Mouse (Mus musculus): ENCODE measurements around the gene Itsn2. TPM values are rescaled to one million over a fixed set of nuclear protein-coding genes. Genes with fewer than 3 reads are reported as not detected.
"Not testable (repeated sequence)": the region's sequence is repeated elsewhere in the genome, so short reads cannot be mapped to it uniquely, and the experiment has no call there.

Gene Itsn2
- polyA plus RNA-seq, 1 experiment from 2014 or later, result 26.9 TPM

- Histone ChIP-seq H3K4me2 (replicated peaks; ENCODE audit: low read depth) (peak overlapping the region; percentile 51), H3K36me3 (ENCODE audit: control insufficient read depth, insufficient read depth, low read length) (no peaks in the 10 kb centered on the region), H3K4me3 (ENCODE audit: low read depth, low read length) (0 out of 2 replicates have a peak overlapping the region, but pooled peaks have one; percentile 15), H3K9me3 (ENCODE audit: control insufficient read depth, low read length) (no peaks in the 10 kb centered on the region), H3K4me1 (replicated peaks; ENCODE audit: control insufficient read depth, insufficient read depth) (no peaks in the 10 kb centered on the region), H3K27me3 (ENCODE audit: control insufficient read depth, insufficient read depth, low read length) (no peaks in the 10 kb centered on the region), H3K27ac (replicated peaks) (no peak overlapping the region), H3K9ac (ENCODE audit: low read length) (no peak overlapping the region)
- peak; percentile 75 for DNase-seq (ENCODE audit: low spot score)
- peak; percentile 74 for ATAC-seq (ENCODE audit: low FRiP score, low TSS enrichment)
- no peak for TF ChIP-seq EP300 (optimal IDR thresholded peaks at IDR 0.05)
- TF ChIP-seq CTCF (IDR thresholded peaks at IDR 0.05; ENCODE audit: low read depth), result peak; percentile 91
- whole genome bisulfite sequencing, result 15% methylated on average over 18 of the region's 18 CpGs
Measured at GRCm38 (mm10) chr12:4548053-4549013, 44.1 kb upstream of the Itsn2 start.

- 64% methylated on average over 3 of the region's 3 CpGs for WGBS
- DNase-seq (ENCODE audit: low spot score); H3K27ac ChIP-seq (replicated peaks): not testable (repeated sequence)
Measured at GRCm38 (mm10) chr12:4553704-4554103, 38.7 kb upstream of the Itsn2 start.

GRCm38 (mm10) chr12:4555451-4555850 lies 37.0 kb upstream of the Itsn2 start:
- 89% methylated on average over 5 of the region's 6 CpGs for WGBS
- no peaks in the 10 kb centered on the region for H3K4me1 ChIP-seq (replicated peaks; ENCODE audit: control insufficient read depth, insufficient read depth)
- no peak overlapping the region for H3K4me2 ChIP-seq (replicated peaks; ENCODE audit: low read depth)
- no peaks in the 10 kb centered on the region for H3K27me3 ChIP-seq (ENCODE audit: control insufficient read depth, insufficient read depth, low read length)
- no peak overlapping the region for H3K4me3 ChIP-seq (ENCODE audit: low read depth, low read length)
- TF ChIP-seq EP300 (optimal IDR thresholded peaks at IDR 0.05) (no peak), CTCF (IDR thresholded peaks at IDR 0.05; ENCODE audit: low read depth) (no peak)
- DNase-seq (ENCODE audit: low spot score) (no peak), ATAC-seq (ENCODE audit: low FRiP score, low TSS enrichment) (no peak)
- H3K27ac ChIP-seq (replicated peaks), result no peak overlapping the region
- H3K36me3 ChIP-seq (ENCODE audit: control insufficient read depth, insufficient read depth, low read length), result no peaks in the 10 kb centered on the region
- no peak overlapping the region for H3K9ac ChIP-seq (ENCODE audit: low read length)
- no peaks in the 10 kb centered on the region for H3K9me3 ChIP-seq (ENCODE audit: control insufficient read depth, low read length)

More at GRCm38 (mm10) chr12:4553704-4554103, 38.7 kb upstream of the Itsn2 start:
- not testable (repeated sequence) for H3K9ac ChIP-seq (ENCODE audit: low read length); H3K36me3 ChIP-seq (ENCODE audit: control insufficient read depth, insufficient read depth, low read length); H3K4me3 ChIP-seq (ENCODE audit: low read depth, low read length); H3K27me3 ChIP-seq (ENCODE audit: control insufficient read depth, insufficient read depth, low read length); H3K4me1 ChIP-seq (replicated peaks; ENCODE audit: control insufficient read depth, insufficient read depth); H3K4me2 ChIP-seq (replicated peaks; ENCODE audit: low read depth); ATAC-seq (ENCODE audit: low FRiP score, low TSS enrichment); H3K9me3 ChIP-seq (ENCODE audit: control insufficient read depth, low read length)

- DNase-seq (ENCODE audit: low spot score) (no peak), ATAC-seq (ENCODE audit: low FRiP score, low TSS enrichment) (no peak)
- Histone ChIP-seq H3K27ac (replicated peaks) (no peak overlapping the region), H3K27me3 (ENCODE audit: control insufficient read depth, insufficient read depth, low read length) (no peaks in the 10 kb centered on the region), H3K9me3 (ENCODE audit: control insufficient read depth, low read length) (no peaks in the 10 kb centered on the region), H3K4me1 (replicated peaks; ENCODE audit: control insufficient read depth, insufficient read depth) (no peaks in the 10 kb centered on the region), H3K36me3 (ENCODE audit: control insufficient read depth, insufficient read depth, low read length) (no peaks in the 10 kb centered on the region), H3K4me3 (ENCODE audit: low read depth, low read length) (no peak overlapping the region), H3K4me2 (replicated peaks; ENCODE audit: low read depth) (no peak overlapping the region), H3K9ac (ENCODE audit: low read length) (no peak overlapping the region)
- TF ChIP-seq CTCF (IDR thresholded peaks at IDR 0.05; ENCODE audit: low read depth) (no peak), EP300 (optimal IDR thresholded peaks at IDR 0.05) (no peak)
- WGBS, result 81% methylated on average over 9 of the region's 9 CpGs
Measured at GRCm38 (mm10) chr12:4556891-4557290, 35.5 kb upstream of the Itsn2 start.

- DNase-seq (ENCODE audit: low spot score) (no peak), ATAC-seq (ENCODE audit: low FRiP score, low TSS enrichment) (no peak)
- H3K27me3 ChIP-seq (ENCODE audit: control insufficient read depth, insufficient read depth, low read length), result no peaks in the 10 kb centered on the region
- WGBS, result 74% methylated on average over 3 of the region's 3 CpGs
- H3K9me3 ChIP-seq (ENCODE audit: control insufficient read depth, low read length), result no peaks in the 10 kb centered on the region
- TF ChIP-seq EP300 (optimal IDR thresholded peaks at IDR 0.05) (no peak), CTCF (IDR thresholded peaks at IDR 0.05; ENCODE audit: low read depth) (no peak)
- H3K4me2 ChIP-seq (replicated peaks; ENCODE audit: low read depth), result no peak overlapping the region
- H3K36me3 ChIP-seq (ENCODE audit: control insufficient read depth, insufficient read depth, low read length), result no peaks in the 10 kb centered on the region
- no peak overlapping the region for H3K27ac ChIP-seq (replicated peaks)
- no peaks in the 10 kb centered on the region for H3K4me1 ChIP-seq (replicated peaks; ENCODE audit: control insufficient read depth, insufficient read depth)
- no peak overlapping the region for H3K9ac ChIP-seq (ENCODE audit: low read length)
- H3K4me3 ChIP-seq (ENCODE audit: low read depth, low read length), result no peak overlapping the region
Measured at GRCm38 (mm10) chr12:4557436-4557835, 35.0 kb upstream of the Itsn2 start.

GRCm38 (mm10) chr12:4558013-4558412 lies 34.4 kb upstream of the Itsn2 start:
- 95% methylated on average over 3 of the region's 3 CpGs for WGBS

More at GRCm38 (mm10) chr12:4558013-4558412, 34.4 kb upstream of the Itsn2 start:
- Histone ChIP-seq H3K4me3 (ENCODE audit: low read depth, low read length) (no peak overlapping the region), H3K27ac (replicated peaks) (no peak overlapping the region), H3K9me3 (ENCODE audit: control insufficient read depth, low read length) (no peaks in the 10 kb centered on the region), H3K4me2 (replicated peaks; ENCODE audit: low read depth) (no peak overlapping the region), H3K36me3 (ENCODE audit: control insufficient read depth, insufficient read depth, low read length) (no peaks in the 10 kb centered on the region), H3K4me1 (replicated peaks; ENCODE audit: control insufficient read depth, insufficient read depth) (no peaks in the 10 kb centered on the region), H3K9ac (ENCODE audit: low read length) (no peak overlapping the region), H3K27me3 (ENCODE audit: control insufficient read depth, insufficient read depth, low read length) (no peaks in the 10 kb centered on the region)
- no peak for DNase-seq (ENCODE audit: low spot score)
- ATAC-seq (ENCODE audit: low FRiP score, low TSS enrichment), result no peak
- TF ChIP-seq CTCF (IDR thresholded peaks at IDR 0.05; ENCODE audit: low read depth) (no peak), EP300 (optimal IDR thresholded peaks at IDR 0.05) (no peak)

All from stomach, postnatal 0 days (tissue).